Mouse (Mus musculus) ES-E14 (cell line): ENCODE data around the gene Adgrf5. TPM values are rescaled to one million over a fixed set of nuclear protein-coding genes. Genes with fewer than 3 reads are reported as not detected.

Source experiments
- DNase-seq: peaks from one replicate; pipeline ENCODE4 v3.0.0-alpha.2; 2013; ENCODE audit warnings: low read depth, low spot score
- H3K27ac ChIP-seq: 2 replicates; pipeline ENCODE4 v1.5.1; 2012; ENCODE audit warnings: low read depth, mild to moderate bottlenecking, low read length, moderate library complexity, mixed read lengths; ENCODE audit not compliant: poor library complexity, insufficient read depth, severe bottlenecking
- H3K36me3 ChIP-seq: 2 replicates; pipeline ENCODE4 v1.6.1; 2012; ENCODE audit warnings: mild to moderate bottlenecking, low read length, moderate library complexity, mixed read lengths; ENCODE audit not compliant: control insufficient read depth, poor library complexity, insufficient read depth, severe bottlenecking
- H3K4me1 ChIP-seq, 2 experiments: fragments of 150-350 bp in 1 of 2; sonication (generic) in 1 of 2; 2 replicates each; pipeline ENCODE4 v1.6.1; 2012; ENCODE audit warnings: low read length in 2 of 2, mild to moderate bottlenecking in 1 of 2, mixed read lengths in 1 of 2; ENCODE audit not compliant: control insufficient read depth in 2 of 2, insufficient read depth in 2 of 2, poor library complexity in 1 of 2
- H3K4me3 ChIP-seq, 2 experiments: fragments of 150-350 bp in 1 of 2; sonication (generic) in 1 of 2; 2 replicates each; pipeline ENCODE4 v1.5.1; 2012; ENCODE audit warnings: low read length in 2 of 2, low read depth in 1 of 2, mild to moderate bottlenecking in 1 of 2, mixed read lengths in 1 of 2; ENCODE audit not compliant: insufficient read depth in 1 of 2, poor library complexity in 1 of 2, severe bottlenecking in 1 of 2
- H3K9ac ChIP-seq: 2 replicates; pipeline ENCODE4 v1.6.1; 2012; ENCODE audit warnings: low read depth, mild to moderate bottlenecking, low read length, mixed read lengths; ENCODE audit not compliant: poor library complexity, insufficient read depth, severe bottlenecking
- H3K9me3 ChIP-seq: fragments of 150-350 bp; sonication (generic); 2 replicates; pipeline ENCODE4 v1.6.1; 2012; ENCODE audit warnings: low read depth, mild to moderate bottlenecking, low read length; ENCODE audit not compliant: control insufficient read depth, insufficient read depth
- CHD2 ChIP-seq: IDR thresholded peaks from 2 replicates; pipeline ENCODE4 v1.6.1; 2014; ENCODE audit warnings: mild to moderate bottlenecking, low read depth, low read length, inconsistent platforms
- HCFC1 ChIP-seq: IDR thresholded peaks from 2 replicates; pipeline ENCODE4 v1.6.1; 2012; ENCODE audit warnings: low read length, inconsistent platforms, borderline replicate concordance; ENCODE audit not compliant: insufficient read depth
- MAFK ChIP-seq: IDR thresholded peaks from 2 replicates; pipeline ENCODE4 v1.6.1; 2014; ENCODE audit warnings: mild to moderate bottlenecking, low read depth, low read length, inconsistent platforms; ENCODE audit not compliant: insufficient read depth
- ZC3H11A ChIP-seq: IDR thresholded peaks from 2 replicates; pipeline ENCODE4 v1.6.1; 2012; ENCODE audit warnings: low read depth, mild to moderate bottlenecking, inconsistent platforms, low read length, borderline replicate concordance
- ZNF384 ChIP-seq: IDR thresholded peaks from 2 replicates; pipeline ENCODE4 v1.6.1; 2012; ENCODE audit warnings: low read depth, low read length, inconsistent platforms
- in situ Hi-C, 2 experiments: fragments of 600-800 bp; cut with MboI; formaldehyde crosslinking; loops; one replicate each; pipeline ENCODE4 v1.15.1; 2025; ENCODE audit warnings: low sequenced_read_pairs in 2 of 2, inconsistent platforms in 1 of 2; ENCODE audit not compliant: unreplicated experiment in 2 of 2
- total RNA-seq: library from RNA; depleted of rRNA; stranded (reverse); fragments of 300-350 nt; gene quantifications from 2 replicates; pipeline ENCODE4 v1.2.3, GENCODE M21; 2012

Adgrf5 gene
- total RNA-seq, 1 experiment = 5.5 TPM

DNA sequence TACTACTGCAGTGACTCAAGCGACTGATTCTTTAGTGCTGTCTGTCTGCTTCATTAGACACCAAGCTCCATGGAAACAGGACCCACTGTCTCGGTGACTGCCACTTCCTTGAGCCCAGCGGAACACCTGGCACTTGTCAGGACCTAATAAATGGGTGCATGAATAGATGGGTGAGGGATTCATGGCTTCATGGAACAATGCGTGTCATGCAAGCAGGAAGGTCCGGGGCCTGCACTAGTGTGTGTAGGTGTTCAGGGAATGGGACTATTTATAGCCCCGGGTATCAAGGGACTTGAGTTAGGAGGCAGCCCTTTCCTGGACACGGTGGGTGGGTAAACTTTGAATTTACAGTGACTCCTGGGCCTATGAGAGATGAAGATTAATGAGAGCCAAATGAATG lies 38.4 kb downstream of the Adgrf5 start:
- TF ChIP-seq CHD2 (no peak), HCFC1 (no peak), MAFK (no peak), ZNF384 (no peak), ZC3H11A (no peak)
- H3K4me1 ChIP-seq = peaks cover 0 to under 1% of the 10 kb centered on the region in 2 experiments; a peak in 1 of 4 replicates
- H3K27ac ChIP-seq = no peak overlapping the region
- DNase-seq = no peak
- no peaks in the 10 kb centered on the region for H3K9me3 ChIP-seq
- H3K9ac ChIP-seq = no peak overlapping the region
- H3K4me3 ChIP-seq = no peak overlapping the region
- H3K36me3 ChIP-seq = no peaks in the 10 kb centered on the region
- in situ Hi-C loops = no loop called here

DNA sequence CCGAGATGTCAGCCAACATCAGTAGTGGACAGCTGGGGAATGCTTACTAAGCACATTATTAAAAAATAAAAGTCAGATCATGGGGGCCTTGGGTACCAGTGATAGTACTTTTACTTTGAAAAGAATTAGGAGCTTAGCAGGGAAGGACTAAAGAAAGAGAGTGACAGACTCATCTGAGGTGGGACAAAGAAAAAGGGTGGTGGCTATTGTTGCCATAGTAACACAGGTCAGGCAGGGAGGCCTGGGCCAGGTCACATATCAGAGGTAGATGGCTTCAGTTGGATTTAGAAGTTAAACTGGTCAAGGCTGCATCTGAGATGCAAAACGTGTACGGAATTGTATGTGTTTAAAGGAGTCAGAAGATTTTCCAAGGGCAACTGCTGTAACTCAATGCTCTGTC lies 38.9 kb downstream of the Adgrf5 start:
- Histone ChIP-seq H3K9me3 (no peaks in the 10 kb centered on the region), H3K27ac (no peak overlapping the region), H3K4me3 (no peak overlapping the region), H3K4me1 (peaks cover 0 to 3% of the 10 kb centered on the region in 2 experiments; a peak in 1 of 4 replicates), H3K9ac (no peak overlapping the region), H3K36me3 (no peaks in the 10 kb centered on the region)
- peak; percentile 36 for DNase-seq
- in situ Hi-C loops = no loop called here
- no peak for TF ChIP-seq HCFC1
- TF ChIP-seq MAFK = peak; percentile 79
- TF ChIP-seq ZNF384 = no peak
- no peak for TF ChIP-seq CHD2
- no peak for TF ChIP-seq ZC3H11A

DNA sequence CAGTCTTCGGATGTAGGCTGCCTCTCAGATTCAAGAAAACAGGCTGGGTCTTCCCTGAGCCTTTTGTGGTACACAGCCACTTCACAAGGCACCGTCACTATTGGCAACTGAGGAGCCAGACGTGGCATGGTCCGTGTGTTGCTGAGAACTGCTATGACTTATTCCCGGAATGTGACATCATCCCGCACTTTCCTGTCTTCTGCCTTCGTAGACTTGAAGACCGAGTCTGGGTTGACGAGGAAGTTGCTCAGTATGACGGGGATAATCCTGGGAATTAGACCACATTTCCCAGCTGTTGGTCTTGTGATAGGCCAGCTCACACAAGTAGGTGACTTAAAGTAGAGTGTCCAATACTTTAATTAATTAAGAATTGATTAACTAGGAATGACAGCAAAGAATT lies 40.2 kb downstream of the Adgrf5 start:
- Histone ChIP-seq H3K9ac (no peak overlapping the region), H3K9me3 (no peaks in the 10 kb centered on the region), H3K36me3 (no peaks in the 10 kb centered on the region), H3K4me1 (peaks cover 0 to 3% of the 10 kb centered on the region in 2 experiments; a peak in 1 of 4 replicates), H3K27ac (no peak overlapping the region), H3K4me3 (no peak overlapping the region)
- DNase-seq = no peak
- in situ Hi-C loops = no loop called here
- no peak for TF ChIP-seq MAFK
- TF ChIP-seq ZC3H11A = no peak
- no peak for TF ChIP-seq ZNF384
- TF ChIP-seq CHD2 = no peak
- no peak for TF ChIP-seq HCFC1

DNA sequence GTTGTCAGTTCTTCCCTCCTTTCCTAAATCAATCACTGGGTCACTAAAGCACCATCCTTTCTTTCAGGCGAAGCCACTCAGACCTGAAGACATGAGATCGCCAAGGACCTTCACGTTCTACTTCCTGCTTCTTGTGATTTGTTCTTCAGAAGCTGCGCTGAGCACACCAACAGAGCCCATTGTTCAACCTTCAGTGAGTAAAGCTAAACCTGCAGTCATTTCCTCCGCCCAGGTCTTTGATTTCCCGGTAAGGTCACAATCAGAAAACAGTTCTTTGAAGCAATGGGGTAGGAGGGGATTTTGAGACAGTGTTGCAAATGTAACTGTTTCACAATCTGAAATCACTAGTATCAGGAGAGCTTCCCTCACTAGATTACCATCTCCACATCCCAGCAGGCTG lies 43.6 kb downstream of the Adgrf5 start:
- in situ Hi-C loops = no loop called here
- no peak overlapping the region for H3K9ac ChIP-seq
- no peak for DNase-seq
- peaks cover 0 to 3% of the 10 kb centered on the region in 2 experiments; a peak in 1 of 4 replicates for H3K4me1 ChIP-seq
- H3K36me3 ChIP-seq = no peaks in the 10 kb centered on the region
- H3K27ac ChIP-seq = no peak overlapping the region
- no peak overlapping the region for H3K4me3 ChIP-seq
- H3K9me3 ChIP-seq = no peaks in the 10 kb centered on the region
- no peak for TF ChIP-seq ZC3H11A
- TF ChIP-seq CHD2 = no peak
- TF ChIP-seq ZNF384 = no peak
- TF ChIP-seq HCFC1 = no peak
- TF ChIP-seq MAFK = no peak

DNA sequence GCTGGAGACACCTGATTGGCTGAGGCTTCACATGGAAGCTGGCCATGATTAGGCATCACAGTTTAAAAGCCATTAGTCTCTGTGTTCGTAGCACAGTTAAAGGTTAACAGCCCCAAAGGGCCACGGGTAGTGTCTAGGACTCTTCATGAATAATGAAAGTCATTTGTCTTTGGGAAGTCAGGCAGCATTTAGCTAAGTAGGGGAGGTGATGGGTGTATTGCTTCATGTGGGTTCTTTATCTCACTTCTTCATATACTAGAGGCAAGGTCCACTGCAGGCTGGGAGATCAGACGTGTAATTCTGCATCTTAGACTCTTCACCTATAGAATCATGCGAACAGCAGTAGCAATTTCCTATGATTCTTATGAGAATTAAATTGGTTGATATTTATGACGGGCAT lies 44.2 kb downstream of the Adgrf5 start:
- Histone ChIP-seq H3K36me3 (no peaks in the 10 kb centered on the region), H3K9ac (no peak overlapping the region), H3K4me3 (no peak overlapping the region), H3K9me3 (no peaks in the 10 kb centered on the region), H3K27ac (no peak overlapping the region), H3K4me1 (peaks cover 0 to 3% of the 10 kb centered on the region in 2 experiments; a peak in 1 of 4 replicates)
- DNase-seq = no peak
- in situ Hi-C loops = no loop called here
- TF ChIP-seq ZC3H11A (no peak), HCFC1 (no peak), ZNF384 (no peak), MAFK (no peak), CHD2 (no peak)
